Mouse (Mus musculus): ENCODE results near the gene Cep135.

The Cep135 gene

DNA sequence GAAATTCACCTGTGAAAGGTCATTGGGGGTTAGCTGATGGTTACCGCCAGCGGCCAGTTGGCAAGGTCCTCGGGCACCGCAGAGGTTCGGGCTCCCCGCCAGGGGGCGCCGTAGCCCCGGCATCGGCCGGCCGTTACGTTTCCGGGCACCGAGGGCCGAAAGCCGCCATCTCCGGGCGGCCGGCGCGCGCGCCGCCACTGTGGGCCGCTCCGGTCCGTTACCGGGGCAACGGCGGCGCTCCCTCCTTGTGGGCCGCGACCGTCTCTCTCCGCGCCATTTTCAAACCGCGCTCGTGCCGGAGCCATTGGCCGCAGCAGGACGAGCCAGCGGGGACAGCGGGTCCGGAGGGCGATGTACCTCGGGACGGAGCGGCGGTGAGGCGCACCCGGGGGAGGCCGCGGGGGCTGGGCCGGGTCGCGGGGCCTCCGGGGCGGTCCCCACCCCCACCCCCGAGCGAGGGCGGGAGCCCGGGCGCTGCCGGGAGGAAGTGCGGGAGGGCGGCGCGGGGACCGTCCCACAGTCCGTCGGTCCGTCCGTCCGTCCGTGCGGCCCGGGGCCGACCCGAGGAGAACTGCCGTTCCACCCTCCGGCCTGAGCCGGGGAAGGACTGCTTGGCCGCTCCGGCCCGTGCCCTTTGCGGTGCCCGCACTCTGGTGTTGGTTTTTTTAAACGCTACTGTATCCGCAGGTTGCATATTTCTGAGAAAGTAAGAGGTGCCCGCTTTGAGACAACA, at the start of gene Cep135:
Gene Cep135, plus strand, starts transcription at position 148 of the 733 bp plus-strand sequence.
- in situ Hi-C loops (cut with MboI; ENCODE audit: low sequenced_read_pairs): loop anchor here (25.0 kb wide), 1 partner anchor 249 kb away; no protein-coding TSS in a partner anchor

GRCm38 (mm10) chr5:76540181-76540580, 48.3 kb upstream of the Cep135 start:
- in situ Hi-C loops (cut with MboI; ENCODE audit: low sequenced_read_pairs): no loop called here

DNA sequence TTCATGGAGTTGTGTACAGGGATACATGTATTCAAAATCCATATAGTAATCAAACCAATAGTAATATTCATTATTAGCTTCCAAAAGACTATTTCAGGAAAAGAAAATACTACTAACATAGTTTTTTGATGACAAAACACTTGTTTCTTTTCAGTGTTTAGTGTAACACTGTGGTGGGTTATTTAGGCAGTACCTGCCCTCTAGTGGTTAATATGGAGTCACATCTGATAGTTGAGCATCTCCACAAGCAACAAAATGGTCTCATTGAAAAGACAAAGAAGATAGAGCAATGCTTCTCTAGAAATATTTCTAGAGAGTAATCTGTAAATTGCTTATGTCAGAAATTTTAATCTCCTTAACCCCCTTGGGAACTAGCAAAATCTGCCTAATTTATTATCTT, 47.7 kb upstream of the Cep135 start:
- in situ Hi-C loops (cut with MboI; ENCODE audit: low sequenced_read_pairs): no loop called here

DNA sequence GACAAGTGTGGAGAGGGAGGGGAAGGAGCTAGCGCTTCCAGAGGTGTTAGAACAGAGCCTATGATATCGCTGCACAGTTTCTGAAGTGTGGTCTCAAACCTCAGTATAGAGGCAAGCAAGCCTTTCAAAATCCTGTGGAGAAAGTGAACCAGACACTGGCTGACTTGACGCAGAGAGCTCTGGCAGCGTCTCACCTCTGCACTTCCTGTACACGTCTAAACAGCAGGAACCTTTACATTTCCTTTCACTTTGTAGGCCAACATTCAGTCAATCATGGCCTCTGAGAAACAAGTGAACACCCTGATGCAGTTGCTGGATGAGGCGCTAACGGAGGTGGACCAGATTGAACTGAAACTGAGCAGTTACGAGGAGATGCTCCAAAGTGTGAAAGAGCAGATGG, 45.3 kb upstream of the Cep135 start:
- in situ Hi-C loops (cut with MboI; ENCODE audit: low sequenced_read_pairs): no loop called here

DNA sequence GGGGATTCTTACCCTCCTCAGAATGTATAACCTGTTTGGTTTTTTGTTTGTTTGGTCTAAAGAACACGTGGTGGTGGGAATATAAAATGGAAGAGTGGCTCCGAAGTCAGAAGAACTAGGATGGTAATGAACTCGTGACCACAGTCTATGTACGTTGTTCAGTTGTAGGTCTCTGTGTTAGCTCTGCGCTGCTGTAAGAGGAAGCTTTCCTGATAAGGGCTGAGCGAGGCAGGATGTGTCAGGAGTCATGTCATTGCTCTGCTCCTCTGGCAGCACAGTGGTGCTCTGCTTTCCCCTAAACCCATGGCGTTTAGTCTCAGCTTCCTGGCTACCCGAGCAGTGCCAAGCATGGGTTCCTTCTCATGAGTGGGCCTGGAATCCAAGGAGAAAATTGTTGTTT, 38.1 kb upstream of the Cep135 start:
- in situ Hi-C loops (cut with MboI; ENCODE audit: low sequenced_read_pairs): no loop called here

DNA sequence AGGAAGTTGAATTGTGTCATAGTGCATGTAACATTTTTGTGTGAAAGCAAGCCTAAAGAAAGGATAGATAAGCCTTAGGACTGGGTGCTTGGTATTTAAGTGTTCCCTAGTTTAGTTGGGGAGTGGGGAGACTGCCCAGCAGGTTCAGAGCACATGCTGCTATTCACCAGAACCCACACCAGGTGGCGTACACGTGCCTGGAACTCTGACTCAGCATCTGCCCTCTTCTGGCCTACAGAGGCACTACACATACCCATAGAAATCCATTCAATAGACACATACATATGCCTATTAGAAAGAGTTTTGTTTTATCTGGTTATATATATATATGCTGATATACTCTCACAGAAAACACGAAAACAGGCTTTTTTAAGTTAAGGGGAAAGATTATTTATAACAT, 23.2 kb upstream of the Cep135 start:
- in situ Hi-C loops (cut with MboI; ENCODE audit: low sequenced_read_pairs): no loop called here

DNA sequence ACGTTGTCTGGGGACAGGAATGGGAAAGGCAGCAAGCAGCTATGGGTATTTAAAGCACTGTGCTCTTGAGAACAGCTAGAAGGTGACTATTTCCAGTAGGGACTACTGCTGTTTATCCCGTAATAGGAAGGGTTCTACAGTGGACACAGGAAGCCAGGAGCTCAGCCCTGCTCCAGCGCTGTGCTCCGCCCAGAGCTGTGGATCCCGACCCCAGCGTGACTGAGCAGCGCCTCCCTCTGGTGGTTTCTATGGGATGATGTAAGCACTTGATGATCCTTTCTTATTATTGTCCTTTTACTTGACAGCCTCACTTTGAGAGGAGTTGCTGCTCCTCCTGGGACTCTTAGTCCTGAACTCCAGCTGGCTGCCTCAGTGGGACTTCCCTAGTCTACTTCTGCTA, 14.2 kb upstream of the Cep135 start:
- in situ Hi-C loops (cut with MboI; ENCODE audit: low sequenced_read_pairs): no loop called here

DNA sequence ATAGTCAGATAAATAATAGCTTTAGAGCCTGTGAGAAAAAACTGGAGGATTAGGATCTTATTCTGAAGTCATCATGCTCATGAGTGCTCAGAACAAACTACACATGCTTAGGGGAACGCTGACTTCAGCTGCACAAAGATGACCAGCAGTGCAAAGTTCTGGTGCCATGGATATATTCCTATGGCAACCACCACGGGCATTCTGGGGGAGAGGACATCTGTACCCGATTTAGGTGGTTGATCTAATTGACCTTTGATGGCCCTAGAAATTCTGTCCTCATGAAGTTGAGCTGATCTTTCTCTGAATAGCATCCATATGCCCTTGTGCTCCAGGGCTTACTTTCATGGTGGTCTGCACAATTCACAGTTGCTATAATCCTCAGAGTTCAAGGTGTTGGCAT, 11.5 kb upstream of the Cep135 start:
- in situ Hi-C loops (cut with MboI; ENCODE audit: low sequenced_read_pairs): loop anchor here (25.0 kb wide), 1 partner anchor 260 kb away; no protein-coding TSS in a partner anchor

- in situ Hi-C loops (cut with MboI; ENCODE audit: low sequenced_read_pairs): loop anchor here (25.0 kb wide), 1 partner anchor 252 kb away; no protein-coding TSS in a partner anchor
Observed at GRCm38 (mm10) chr5:76585378-76585777, 3.1 kb upstream of the Cep135 start.

GRCm38 (mm10) chr5:76589311-76589710, 813 bp downstream of the Cep135 start:
- in situ Hi-C loops (cut with MboI; ENCODE audit: low sequenced_read_pairs): loop anchor here (25.0 kb wide), 1 partner anchor 248 kb away; no protein-coding TSS in a partner anchor

DNA sequence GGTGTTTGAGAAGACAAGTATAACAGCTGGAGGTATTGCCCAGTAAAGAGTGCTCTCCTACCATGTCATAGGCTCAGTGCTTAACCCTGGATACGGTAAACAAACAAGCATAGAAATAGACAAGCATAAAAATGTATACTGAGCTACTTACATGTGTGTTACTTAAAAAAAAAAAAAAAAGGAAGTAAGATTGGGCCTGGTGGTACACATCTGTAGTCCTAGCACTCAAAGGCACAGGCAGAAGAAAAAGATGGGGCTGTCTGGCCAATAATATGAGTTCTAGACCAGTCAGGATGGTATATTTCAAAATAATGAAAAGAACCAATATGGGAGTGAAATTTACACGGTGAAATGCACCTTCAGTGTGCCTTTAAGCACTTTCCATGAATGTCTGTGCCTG, 1.5 kb downstream of the Cep135 start:
- in situ Hi-C loops (cut with MboI; ENCODE audit: low sequenced_read_pairs): loop anchor here (25.0 kb wide), 1 partner anchor 247 kb away; no protein-coding TSS in a partner anchor

DNA sequence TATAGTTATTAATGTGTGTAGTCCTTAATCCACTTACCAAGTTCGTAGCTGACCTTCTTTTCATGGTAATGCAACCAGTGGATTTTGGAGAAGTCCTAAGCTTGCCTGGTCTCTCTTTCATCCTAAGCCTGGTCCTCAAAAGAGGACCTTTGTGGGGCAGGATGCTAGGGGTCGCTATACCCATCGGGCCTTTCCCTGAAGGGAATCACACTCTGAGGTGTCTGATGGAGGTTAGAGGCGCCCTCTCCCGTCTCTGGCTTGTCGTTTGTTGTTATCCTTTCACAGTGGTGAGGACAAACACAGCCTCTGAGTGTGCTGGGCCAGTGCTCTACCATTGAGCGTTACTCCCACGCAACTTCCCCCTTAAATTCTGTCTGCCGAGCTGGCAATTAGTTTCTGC, 3.4 kb downstream of the Cep135 start:
- in situ Hi-C loops (cut with MboI; ENCODE audit: low sequenced_read_pairs): loop anchor here (25.0 kb wide), 1 partner anchor 245 kb away; no protein-coding TSS in a partner anchor

DNA sequence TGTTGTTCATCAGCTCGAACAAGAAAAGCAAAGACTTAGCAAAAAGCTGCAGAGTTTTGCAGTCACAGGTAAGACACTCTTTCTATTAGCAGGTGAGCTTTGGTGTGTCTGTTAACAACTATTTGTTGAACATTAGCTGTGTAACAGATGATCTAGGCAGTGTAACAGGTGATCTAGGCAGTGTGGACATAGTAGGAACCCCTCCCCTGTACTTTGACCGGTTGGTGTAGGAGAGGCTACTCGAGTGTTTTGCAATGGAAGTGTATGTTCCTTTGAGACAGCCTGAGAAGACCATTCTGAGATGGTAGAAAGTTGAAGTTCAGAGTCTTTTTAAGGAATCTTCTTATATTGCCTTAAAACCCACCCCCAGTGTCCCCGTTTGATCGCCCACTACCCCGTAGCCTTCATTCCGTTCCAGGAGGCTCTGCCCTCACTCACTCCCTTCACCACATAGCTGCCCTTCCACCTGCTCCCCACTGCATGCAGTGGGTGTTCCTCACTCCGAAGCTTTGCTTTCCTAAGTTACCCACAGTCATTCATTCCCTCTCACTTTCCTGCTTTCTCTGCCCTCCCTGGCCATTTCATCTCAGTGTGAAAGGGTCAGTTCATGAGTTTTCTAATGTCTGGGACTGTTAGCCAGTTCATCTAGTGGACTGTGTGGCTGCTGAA, 21.3 kb downstream of the Cep135 start:
- in situ Hi-C loops (cut with MboI; ENCODE audit: low sequenced_read_pairs): no loop called here

DNA sequence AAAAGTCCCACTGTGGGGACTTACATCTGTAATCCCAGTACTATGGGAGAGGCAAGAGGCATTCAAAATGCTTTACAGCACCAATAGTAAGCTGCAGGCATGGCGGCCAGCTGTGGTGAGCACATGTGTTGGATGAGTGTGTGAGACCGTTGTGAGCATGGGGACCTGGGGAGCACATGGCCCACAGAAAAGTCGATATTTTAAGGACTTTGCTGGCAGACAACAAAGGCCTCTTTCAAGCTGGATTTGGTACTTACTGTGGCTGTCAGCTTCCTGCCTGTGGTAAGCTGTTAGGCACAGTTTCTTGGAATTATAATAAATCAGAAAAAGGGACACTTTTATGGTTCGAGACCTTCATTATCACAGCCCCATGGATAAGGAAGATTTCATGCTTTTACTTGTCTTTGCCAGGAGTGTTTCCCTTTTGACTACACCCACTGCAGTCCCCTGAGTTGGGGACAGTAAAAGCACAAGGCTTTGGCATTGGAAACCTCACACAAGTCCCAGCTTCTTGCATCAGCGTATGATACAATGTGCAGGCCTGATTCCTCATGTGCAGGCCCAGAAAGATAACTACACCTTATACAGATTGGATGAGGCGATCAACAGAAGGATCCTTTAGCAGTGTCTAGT, 24.5 kb downstream of the Cep135 start:
- in situ Hi-C loops (cut with MboI; ENCODE audit: low sequenced_read_pairs): no loop called here

DNA sequence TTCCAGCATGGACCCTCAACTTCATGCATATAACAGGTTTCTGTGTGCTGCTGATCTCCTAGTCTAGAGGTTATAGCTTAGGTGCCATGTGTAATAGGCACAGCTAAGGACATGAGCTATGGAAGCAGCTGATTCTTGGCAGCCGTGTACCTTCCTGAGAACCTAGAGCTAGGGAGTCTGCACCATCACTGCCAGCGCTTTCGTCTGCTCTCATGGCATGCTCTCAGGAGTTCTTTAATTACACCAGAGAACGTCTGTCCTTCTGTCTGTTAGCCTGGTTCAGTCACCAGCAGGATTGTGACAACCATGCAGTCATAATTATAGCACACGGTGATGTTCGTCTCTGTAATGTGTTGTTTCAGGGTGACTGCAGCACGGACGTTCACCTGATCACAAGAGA, 26.8 kb downstream of the Cep135 start:
- in situ Hi-C loops (cut with MboI; ENCODE audit: low sequenced_read_pairs): no loop called here

GRCm38 (mm10) chr5:76616196-76616747, 27.8 kb downstream of the Cep135 start:
- in situ Hi-C loops (cut with MboI; ENCODE audit: low sequenced_read_pairs): no loop called here

- in situ Hi-C loops (cut with MboI; ENCODE audit: low sequenced_read_pairs): no loop called here
Observed at GRCm38 (mm10) chr5:76618750-76619149, 30.3 kb downstream of the Cep135 start.

DNA sequence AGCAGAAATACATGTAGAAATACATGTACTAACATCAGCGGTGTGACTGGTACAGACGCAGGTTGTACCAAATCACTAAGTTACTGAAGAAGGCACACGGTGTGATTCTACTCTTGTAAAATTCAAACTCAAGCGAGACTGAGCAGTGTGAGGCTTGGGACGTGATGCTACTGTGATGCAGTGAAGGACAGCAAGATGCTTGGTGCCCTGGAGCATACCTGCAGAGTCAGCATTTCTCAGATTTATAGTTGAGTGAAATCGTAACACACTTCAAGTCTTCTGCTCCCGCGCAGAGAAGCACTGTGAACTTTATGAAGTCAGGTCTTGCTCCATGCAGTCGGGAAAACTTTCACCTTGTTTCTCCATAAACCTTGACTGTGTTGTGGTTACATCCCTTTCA, 35.3 kb downstream of the Cep135 start:
- in situ Hi-C loops (cut with MboI; ENCODE audit: low sequenced_read_pairs): no loop called here

DNA sequence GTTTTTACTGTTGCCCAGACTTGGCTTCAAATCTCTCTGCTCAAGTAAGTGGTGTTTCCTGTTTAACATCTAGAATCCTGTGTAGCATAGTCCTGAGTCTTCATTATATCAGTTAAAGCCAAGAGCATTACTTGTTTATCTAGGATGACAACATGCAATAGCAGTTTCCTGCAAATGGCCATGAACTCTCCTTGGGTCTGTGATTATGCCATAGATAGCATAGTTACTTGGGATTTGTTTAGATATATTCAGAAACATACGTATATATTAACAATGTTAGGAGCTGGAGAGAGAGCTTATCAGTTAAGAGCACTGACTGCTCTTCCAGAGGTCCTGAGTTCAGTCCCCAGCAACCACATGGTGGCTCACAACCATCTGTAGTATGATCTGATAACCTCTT, 39.3 kb downstream of the Cep135 start:
- in situ Hi-C loops (cut with MboI; ENCODE audit: low sequenced_read_pairs): no loop called here

DNA sequence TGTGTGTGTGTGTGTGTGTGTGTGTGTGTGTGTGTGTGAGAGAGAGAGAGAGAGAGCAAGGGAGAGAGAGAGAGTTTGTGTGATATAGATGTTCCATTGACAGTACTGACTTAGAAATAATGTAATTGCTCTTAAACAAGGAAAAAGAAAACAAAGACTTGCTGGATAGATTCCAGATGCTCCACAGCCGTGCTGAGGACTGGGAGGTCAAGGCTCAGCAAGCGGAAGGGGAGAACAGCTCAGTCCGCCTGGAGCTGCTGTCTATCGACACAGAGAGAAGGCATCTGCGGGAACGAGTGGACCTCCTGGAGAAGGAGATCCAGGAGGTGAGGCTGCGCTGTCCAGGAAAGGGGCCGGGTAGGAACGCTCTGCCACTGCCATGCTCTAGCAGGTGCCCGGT, 45.5 kb downstream of the Cep135 start:
- in situ Hi-C loops (cut with MboI; ENCODE audit: low sequenced_read_pairs): no loop called here

GRCm38 (mm10) chr5:76635592-76635991, 47.1 kb downstream of the Cep135 start:
- in situ Hi-C loops (cut with MboI; ENCODE audit: low sequenced_read_pairs): no loop called here
